ENCODE assay signal across 11 mouse cellular contexts in genomic region chr5:149147386-149148000, GRCm38 (mm10).
"Had no signal": no experiment of that assay in that cellular context is flagged by ENCODE, and none has a peak within 500 bp of the region (broad histone marks: within the 10 kb centered on the region; RNA-seq: fewer than 3 reads in every experiment).

No protein-coding gene starts in this region.

- H3K27ac ChIP-seq: left cerebral cortex, adult 2 months; limb, embryonic 10.5 days; liver, embryonic 15.5 days; lung, embryonic 15.5 days; macrophage; midbrain, embryonic 13.5 days; stomach, embryonic 15.5 days had no signal

- H3K36me3 ChIP-seq: limb, embryonic 10.5 days; liver, embryonic 15.5 days; lung, embryonic 15.5 days; midbrain, embryonic 13.5 days; stomach, embryonic 15.5 days had no signal

- H3K4me3 ChIP-seq: left cerebral cortex, adult 2 months; limb, embryonic 10.5 days; liver, embryonic 15.5 days; lung, embryonic 15.5 days; midbrain, embryonic 13.5 days; stomach, embryonic 15.5 days had no signal

- H3K27me3 ChIP-seq: liver, embryonic 15.5 days; lung, embryonic 15.5 days; midbrain, embryonic 13.5 days; stomach, embryonic 15.5 days had no signal

- DNase-seq: kidney, adult 8-10 months; lung, postnatal 14 days; right cerebral cortex, postnatal 14 days had no signal

- H3K4me1 ChIP-seq: lung, embryonic 15.5 days had no signal

- ATAC-seq: intestine, postnatal 0 days; midbrain, embryonic 13.5 days had no signal
